Mouse (Mus musculus) midbrain, embryonic 14.5 days (tissue): ENCODE results near the gene Gm10197. TPM values are rescaled to one million over a fixed set of nuclear protein-coding genes. Genes with fewer than 3 reads are reported as not detected.

Experiments used
- ATAC-seq: fragments of 200-750 bp; cut with Nextera tagmentation; 2 replicates; pipeline ENCODE4 v1.8.0; 2017; ENCODE audit warnings: moderate number of reproducible peaks, moderate library complexity; ENCODE audit not compliant: low FRiP score, low TSS enrichment
- DNase-seq: peaks from one replicate; pipeline ENCODE4 v3.0.0-alpha.2; 2015
- H3K27ac ChIP-seq: fragments of 300-500 bp; sonication (generic); replicated peaks from 2 replicates; pipeline ENCODE4 v1.5.1; 2014; ENCODE audit warnings: mild to moderate bottlenecking, low read depth, low read length, moderate library complexity
- H3K27me3 ChIP-seq: fragments of 300-500 bp; sonication (generic); 2 replicates; pipeline ENCODE4 v1.6.1; 2014; ENCODE audit warnings: low read length, control low read depth, mixed read lengths; ENCODE audit not compliant: control insufficient read depth, insufficient read depth
- H3K36me3 ChIP-seq: fragments of 300-500 bp; sonication (generic); 2 replicates; pipeline ENCODE4 v1.6.1; 2014; ENCODE audit warnings: low read length, control low read depth; ENCODE audit not compliant: control insufficient read depth, insufficient read depth
- H3K4me1 ChIP-seq: fragments of 300-500 bp; sonication (generic); 2 replicates; pipeline ENCODE4 v1.6.1; 2014; ENCODE audit warnings: mild to moderate bottlenecking, antibody characterized with exemption, low read length, control low read depth; ENCODE audit not compliant: control insufficient read depth, insufficient read depth
- H3K4me2 ChIP-seq: fragments of 300-500 bp; sonication (generic); 2 replicates; pipeline ENCODE4 v1.6.1; 2014; ENCODE audit warnings: mild to moderate bottlenecking, low read length, moderate library complexity
- H3K4me3 ChIP-seq: fragments of 300-500 bp; sonication (generic); replicated peaks from 2 replicates; pipeline ENCODE4 v1.5.1; 2014; ENCODE audit warnings: low read depth, low read length
- H3K9ac ChIP-seq: fragments of 300-500 bp; sonication (generic); replicated peaks from 2 replicates; pipeline ENCODE4 v1.6.1; 2014; ENCODE audit warnings: mild to moderate bottlenecking, low read length, moderate library complexity
- H3K9me3 ChIP-seq: fragments of 300-500 bp; sonication (generic); 2 replicates; pipeline ENCODE4 v1.6.1; 2016; ENCODE audit warnings: low read length, control low read depth, mixed read lengths; ENCODE audit not compliant: control insufficient read depth
- WGBS: fragments of 180-500 bp; shearing (Covaris S2); extraction: QIAGEN DNeasy Blood & Tissue Kit; methylation state at CpG from one replicate; pipeline ENCODE4 v1.1.7; 2014; 5-methylcytosine and 5-hydroxymethylcytosine counted together
- polyA plus RNA-seq: library from polyadenylated mRNA; unstranded; fragments of >200 nt; fragmentation: Nextera tagmentation; extraction: Ambion mirVana; gene quantifications from 2 replicates; pipeline ENCODE4 v1.2.1, GENCODE M21; 2014

The Gm10197 gene
- polyA plus RNA-seq, 1 experiment from 2014 or later: 4.4 TPM

- H3K4me3 ChIP-seq: peak within 1 kb of the TSS; percentile 98
Observed at GRCm38 (mm10) chr19:53390495-53391007, 19.0 kb upstream of the Gm10197 start, which contains the start of gene Smndc1. Gene Smndc1 (minus strand): TSS chr19:53390578.

GRCm38 (mm10) chr19:53389851-53390431, 18.4 kb upstream of the Gm10197 start:
- H3K9me3 ChIP-seq: no peaks in the 10 kb centered on the region
- no peak for DNase-seq

More at GRCm38 (mm10) chr19:53390495-53391007, 19.0 kb upstream of the Gm10197 start, which contains the start of gene Smndc1:
- WGBS: under 1% methylated on average over 48 of the region's 48 CpGs
- Histone ChIP-seq H3K4me2 (peak within 1 kb of the TSS; percentile 89), H3K27me3 (no peaks in the 10 kb centered on the region), H3K9me3 (no peaks in the 10 kb centered on the region), H3K9ac (peak within 1 kb of the TSS; percentile 97), H3K27ac (peak within 1 kb of the TSS; percentile 96), H3K4me1 (peaks cover 15% of the 10 kb centered on the region), H3K36me3 (peaks cover 34% of the 10 kb centered on the region)
- DNase-seq: peak; percentile 100
- ATAC-seq: peak; percentile 99

GRCm38 (mm10) chr19:53389417-53389816, 17.9 kb upstream of the Gm10197 start:
- H3K27me3 ChIP-seq: no peaks in the 10 kb centered on the region
- DNase-seq: no peak
- H3K4me1 ChIP-seq: peaks cover 15% of the 10 kb centered on the region
- H3K27ac ChIP-seq: peak overlapping the region; percentile 96; the same call in 1 of the 2 replicates
- H3K4me2 ChIP-seq: peak overlapping the region; percentile 79
- no peaks in the 10 kb centered on the region for H3K9me3 ChIP-seq
- peak overlapping the region; percentile 98 for H3K4me3 ChIP-seq
- peak overlapping the region; percentile 97 for H3K9ac ChIP-seq
- no peak for ATAC-seq
- 25% methylated on average over 6 of the region's 6 CpGs for WGBS
- H3K36me3 ChIP-seq: peaks cover 44% of the 10 kb centered on the region

More at GRCm38 (mm10) chr19:53389851-53390431, 18.4 kb upstream of the Gm10197 start:
- Histone ChIP-seq H3K36me3 (peaks cover 38% of the 10 kb centered on the region), H3K9ac (peak overlapping the region; percentile 97), H3K4me1 (peaks cover 15% of the 10 kb centered on the region), H3K4me2 (peak overlapping the region; percentile 79), H3K27me3 (no peaks in the 10 kb centered on the region), H3K4me3 (peak overlapping the region; percentile 98), H3K27ac (peak overlapping the region; percentile 96)
- under 1% methylated on average over 59 of the region's 59 CpGs for WGBS
- ATAC-seq: peak; percentile 89

GRCm38 (mm10) chr19:53383336-53383735, 11.8 kb upstream of the Gm10197 start:
- H3K9me3 ChIP-seq: no peaks in the 10 kb centered on the region
- no peak overlapping the region for H3K4me3 ChIP-seq
- no peaks in the 10 kb centered on the region for H3K4me1 ChIP-seq
- ATAC-seq: no peak
- no peak for DNase-seq
- no peak overlapping the region for H3K4me2 ChIP-seq
- H3K27ac ChIP-seq: no peak overlapping the region
- no peaks in the 10 kb centered on the region for H3K27me3 ChIP-seq
- H3K36me3 ChIP-seq: peaks cover 87% of the 10 kb centered on the region
- H3K9ac ChIP-seq: no peak overlapping the region
- WGBS: 97% methylated on average over 15 of the region's 15 CpGs

GRCm38 (mm10) chr19:53378421-53378820, 6.9 kb upstream of the Gm10197 start:
- peaks cover 75% of the 10 kb centered on the region for H3K36me3 ChIP-seq
- no peak for DNase-seq
- H3K4me3 ChIP-seq: no peak overlapping the region
- no peaks in the 10 kb centered on the region for H3K9me3 ChIP-seq
- no peaks in the 10 kb centered on the region for H3K27me3 ChIP-seq
- 94% methylated on average over 10 of the region's 10 CpGs for WGBS
- no peak overlapping the region for H3K9ac ChIP-seq
- H3K4me2 ChIP-seq: no peak overlapping the region
- H3K27ac ChIP-seq: no peak overlapping the region
- no peaks in the 10 kb centered on the region for H3K4me1 ChIP-seq
- ATAC-seq: no peak

- ATAC-seq (no peak), DNase-seq (no peak)
- Histone ChIP-seq H3K36me3 (peaks cover 75% of the 10 kb centered on the region), H3K9ac (no peak overlapping the region), H3K4me3 (no peak overlapping the region), H3K4me2 (no peak overlapping the region), H3K4me1 (no peaks in the 10 kb centered on the region), H3K9me3 (no peaks in the 10 kb centered on the region), H3K27ac (no peak overlapping the region), H3K27me3 (no peaks in the 10 kb centered on the region)
- WGBS: 93% methylated on average over 8 of the region's 8 CpGs
Observed at GRCm38 (mm10) chr19:53377652-53378051, 6.1 kb upstream of the Gm10197 start.

- H3K4me1 ChIP-seq: no peaks in the 10 kb centered on the region
- peaks cover 70% of the 10 kb centered on the region for H3K36me3 ChIP-seq
- H3K4me2 ChIP-seq: no peak overlapping the region
- ATAC-seq (no peak), DNase-seq (no peak)
- H3K4me3 ChIP-seq: no peak overlapping the region
- no peaks in the 10 kb centered on the region for H3K9me3 ChIP-seq
- no peaks in the 10 kb centered on the region for H3K27me3 ChIP-seq
- H3K9ac ChIP-seq: no peak overlapping the region
- H3K27ac ChIP-seq: no peak overlapping the region
- 93% methylated on average over 9 of the region's 9 CpGs for WGBS
Observed at GRCm38 (mm10) chr19:53375816-53376215, 4.2 kb upstream of the Gm10197 start.

GRCm38 (mm10) chr19:53375299-53375698, 3.7 kb upstream of the Gm10197 start:
- DNase-seq (no peak), ATAC-seq (no peak)
- no peak overlapping the region for H3K9ac ChIP-seq
- no peaks in the 10 kb centered on the region for H3K27me3 ChIP-seq
- WGBS: 93% methylated on average over 6 of the region's 6 CpGs
- H3K36me3 ChIP-seq: peaks cover 66% of the 10 kb centered on the region
- H3K4me3 ChIP-seq: no peak overlapping the region
- no peaks in the 10 kb centered on the region for H3K4me1 ChIP-seq
- H3K4me2 ChIP-seq: no peak overlapping the region
- no peak overlapping the region for H3K27ac ChIP-seq
- H3K9me3 ChIP-seq: no peaks in the 10 kb centered on the region

- H3K36me3 ChIP-seq: peaks cover 58% of the 10 kb centered on the region
- H3K9ac ChIP-seq: no peak overlapping the region
- WGBS: 93% methylated on average over 2 of the region's 2 CpGs
- H3K4me2 ChIP-seq: no peak overlapping the region
- H3K27ac ChIP-seq: no peak overlapping the region
- no peak for ATAC-seq
- no peaks in the 10 kb centered on the region for H3K4me1 ChIP-seq
- H3K27me3 ChIP-seq: no peaks in the 10 kb centered on the region
- no peak for DNase-seq
- H3K9me3 ChIP-seq: no peaks in the 10 kb centered on the region
- no peak overlapping the region for H3K4me3 ChIP-seq
Observed at GRCm38 (mm10) chr19:53373570-53373969, 2.0 kb upstream of the Gm10197 start.
